Mouse (Mus musculus): ENCODE results near the gene Msrb3. TPM values are rescaled to one million over a fixed set of nuclear protein-coding genes. Genes with fewer than 3 reads are reported as not detected.

Msrb3 gene
- polyA plus RNA-seq, 1 experiment from 2014 or later, result 13.6 TPM

- WGBS, result 94% methylated on average over 8 of the region's 8 CpGs
- Histone ChIP-seq H3K4me3 (ENCODE audit: low read depth, low read length) (no peak overlapping the region), H3K9me3 (ENCODE audit: control insufficient read depth, low read length) (no peaks in the 10 kb centered on the region), H3K9ac (ENCODE audit: low read depth, low read length) (no peak overlapping the region), H3K4me1 (ENCODE audit: control insufficient read depth, insufficient read depth, low read length) (no peaks in the 10 kb centered on the region), H3K27ac (replicated peaks; ENCODE audit: low read depth, low read length) (no peak overlapping the region), H3K27me3 (replicated peaks; ENCODE audit: control insufficient read depth, insufficient read depth, low read length) (no peaks in the 10 kb centered on the region), H3K4me2 (ENCODE audit: low read depth, low read length) (no peak overlapping the region), H3K36me3 (ENCODE audit: control insufficient read depth, insufficient read depth, low read length) (peaks cover 54% of the 10 kb centered on the region)
- DNase-seq (ENCODE audit: low spot score) (no peak), ATAC-seq (ENCODE audit: low read depth) (no peak)
Observed at GRCm38 (mm10) chr10:120926156-120926555, 27.3 kb upstream of the Msrb3 start.

- H3K27me3 ChIP-seq (replicated peaks; ENCODE audit: control insufficient read depth, insufficient read depth, low read length), result no peaks in the 10 kb centered on the region
- H3K4me3 ChIP-seq (ENCODE audit: low read depth, low read length), result no peak overlapping the region
- ATAC-seq (ENCODE audit: low read depth) (no peak), DNase-seq (ENCODE audit: low spot score) (no peak)
- H3K4me1 ChIP-seq (ENCODE audit: control insufficient read depth, insufficient read depth, low read length), result no peaks in the 10 kb centered on the region
- H3K4me2 ChIP-seq (ENCODE audit: low read depth, low read length), result no peak overlapping the region
- no peak overlapping the region for H3K9ac ChIP-seq (ENCODE audit: low read depth, low read length)
- peaks cover 23% of the 10 kb centered on the region for H3K36me3 ChIP-seq (ENCODE audit: control insufficient read depth, insufficient read depth, low read length)
- 74% methylated on average over 2 of the region's 2 CpGs for WGBS
- H3K27ac ChIP-seq (replicated peaks; ENCODE audit: low read depth, low read length), result no peak overlapping the region
- H3K9me3 ChIP-seq (ENCODE audit: control insufficient read depth, low read length), result no peaks in the 10 kb centered on the region
Observed at GRCm38 (mm10) chr10:120921501-120921900, 22.6 kb upstream of the Msrb3 start.

GRCm38 (mm10) chr10:120920604-120921003 is 21.7 kb upstream of the Msrb3 start:
- Histone ChIP-seq H3K4me2 (ENCODE audit: low read depth, low read length) (no peak overlapping the region), H3K27me3 (replicated peaks; ENCODE audit: control insufficient read depth, insufficient read depth, low read length) (no peaks in the 10 kb centered on the region), H3K9ac (ENCODE audit: low read depth, low read length) (no peak overlapping the region), H3K4me3 (ENCODE audit: low read depth, low read length) (no peak overlapping the region), H3K4me1 (ENCODE audit: control insufficient read depth, insufficient read depth, low read length) (no peaks in the 10 kb centered on the region), H3K36me3 (ENCODE audit: control insufficient read depth, insufficient read depth, low read length) (peaks cover 15% of the 10 kb centered on the region), H3K9me3 (ENCODE audit: control insufficient read depth, low read length) (no peaks in the 10 kb centered on the region), H3K27ac (replicated peaks; ENCODE audit: low read depth, low read length) (no peak overlapping the region)
- 67% methylated on average over 11 of the region's 11 CpGs for WGBS
- ATAC-seq (ENCODE audit: low read depth) (no peak), DNase-seq (ENCODE audit: low spot score) (no peak)

GRCm38 (mm10) chr10:120916250-120916649 is 17.3 kb upstream of the Msrb3 start:
- ATAC-seq (ENCODE audit: low read depth), result no peak
- WGBS, result 84% methylated on average over 5 of the region's 5 CpGs

GRCm38 (mm10) chr10:120914948-120915631 is 16.2 kb upstream of the Msrb3 start:
- Histone ChIP-seq H3K4me1 (ENCODE audit: control insufficient read depth, insufficient read depth, low read length) (0 out of 2 replicates have a peak, but pooled peaks cover 5% of the 10 kb centered on the region), H3K27ac (replicated peaks; ENCODE audit: low read depth, low read length) (peak overlapping the region; percentile 40; the same call in 1 of the 2 replicates), H3K27me3 (replicated peaks; ENCODE audit: control insufficient read depth, insufficient read depth, low read length) (no peaks in the 10 kb centered on the region), H3K4me3 (ENCODE audit: low read depth, low read length) (no peak overlapping the region), H3K9me3 (ENCODE audit: control insufficient read depth, low read length) (no peaks in the 10 kb centered on the region), H3K36me3 (ENCODE audit: control insufficient read depth, insufficient read depth, low read length) (no peaks in the 10 kb centered on the region), H3K4me2 (ENCODE audit: low read depth, low read length) (no peak overlapping the region), H3K9ac (ENCODE audit: low read depth, low read length) (no peak overlapping the region)
- WGBS, result 59% methylated on average over 15 of the region's 15 CpGs
- peak; percentile 87 for DNase-seq (ENCODE audit: low spot score)
- peak; percentile 80 for ATAC-seq (ENCODE audit: low read depth)

More at GRCm38 (mm10) chr10:120916250-120916649, 17.3 kb upstream of the Msrb3 start:
- no peak overlapping the region for H3K4me2 ChIP-seq (ENCODE audit: low read depth, low read length)
- H3K4me3 ChIP-seq (ENCODE audit: low read depth, low read length), result no peak overlapping the region
- H3K27me3 ChIP-seq (replicated peaks; ENCODE audit: control insufficient read depth, insufficient read depth, low read length), result no peaks in the 10 kb centered on the region
- no peaks in the 10 kb centered on the region for H3K9me3 ChIP-seq (ENCODE audit: control insufficient read depth, low read length)
- 0 out of 2 replicates have a peak, but pooled peaks cover 5% of the 10 kb centered on the region for H3K4me1 ChIP-seq (ENCODE audit: control insufficient read depth, insufficient read depth, low read length)
- H3K27ac ChIP-seq (replicated peaks; ENCODE audit: low read depth, low read length), result no peak overlapping the region
- DNase-seq (ENCODE audit: low spot score), result no peak
- H3K36me3 ChIP-seq (ENCODE audit: control insufficient read depth, insufficient read depth, low read length), result no peaks in the 10 kb centered on the region
- H3K9ac ChIP-seq (ENCODE audit: low read depth, low read length), result no peak overlapping the region

GRCm38 (mm10) chr10:120914286-120914685 is 15.4 kb upstream of the Msrb3 start:
- H3K4me3 ChIP-seq (ENCODE audit: low read depth, low read length), result no peak overlapping the region
- no peak overlapping the region for H3K9ac ChIP-seq (ENCODE audit: low read depth, low read length)
- H3K9me3 ChIP-seq (ENCODE audit: control insufficient read depth, low read length), result no peaks in the 10 kb centered on the region
- WGBS, result 57% methylated on average over 7 of the region's 7 CpGs
- 0 out of 2 replicates have a peak, but pooled peaks cover 5% of the 10 kb centered on the region for H3K4me1 ChIP-seq (ENCODE audit: control insufficient read depth, insufficient read depth, low read length)
- H3K27me3 ChIP-seq (replicated peaks; ENCODE audit: control insufficient read depth, insufficient read depth, low read length), result no peaks in the 10 kb centered on the region
- H3K36me3 ChIP-seq (ENCODE audit: control insufficient read depth, insufficient read depth, low read length), result no peaks in the 10 kb centered on the region
- no peak overlapping the region; the same call in 1 of the 2 replicates for H3K27ac ChIP-seq (replicated peaks; ENCODE audit: low read depth, low read length)
- peak; percentile 13; the same call in 1 of the 2 replicates for ATAC-seq (ENCODE audit: low read depth)
- no peak overlapping the region for H3K4me2 ChIP-seq (ENCODE audit: low read depth, low read length)
- DNase-seq (ENCODE audit: low spot score), result no peak

- Histone ChIP-seq H3K9ac (ENCODE audit: low read depth, low read length) (no peak overlapping the region), H3K4me2 (ENCODE audit: low read depth, low read length) (no peak overlapping the region), H3K27ac (replicated peaks; ENCODE audit: low read depth, low read length) (no peak overlapping the region), H3K27me3 (replicated peaks; ENCODE audit: control insufficient read depth, insufficient read depth, low read length) (no peaks in the 10 kb centered on the region), H3K36me3 (ENCODE audit: control insufficient read depth, insufficient read depth, low read length) (no peaks in the 10 kb centered on the region), H3K4me3 (ENCODE audit: low read depth, low read length) (no peak overlapping the region), H3K4me1 (ENCODE audit: control insufficient read depth, insufficient read depth, low read length) (0 out of 2 replicates have a peak, but pooled peaks cover 5% of the 10 kb centered on the region), H3K9me3 (ENCODE audit: control insufficient read depth, low read length) (no peaks in the 10 kb centered on the region)
- no peak for DNase-seq (ENCODE audit: low spot score)
- 65% methylated on average over 7 of the region's 7 CpGs for WGBS
- no peak for ATAC-seq (ENCODE audit: low read depth)
Observed at GRCm38 (mm10) chr10:120913796-120914195, 14.9 kb upstream of the Msrb3 start.

GRCm38 (mm10) chr10:120911971-120912370 is 13.1 kb upstream of the Msrb3 start:
- no peak for DNase-seq (ENCODE audit: low spot score)
- 77% methylated on average over 4 of the region's 4 CpGs for WGBS
- Histone ChIP-seq H3K27me3 (replicated peaks; ENCODE audit: control insufficient read depth, insufficient read depth, low read length) (no peaks in the 10 kb centered on the region), H3K27ac (replicated peaks; ENCODE audit: low read depth, low read length) (no peak overlapping the region), H3K4me3 (ENCODE audit: low read depth, low read length) (no peak overlapping the region), H3K9me3 (ENCODE audit: control insufficient read depth, low read length) (no peaks in the 10 kb centered on the region), H3K4me1 (ENCODE audit: control insufficient read depth, insufficient read depth, low read length) (0 out of 2 replicates have a peak, but pooled peaks cover 5% of the 10 kb centered on the region), H3K4me2 (ENCODE audit: low read depth, low read length) (no peak overlapping the region), H3K36me3 (ENCODE audit: control insufficient read depth, insufficient read depth, low read length) (no peaks in the 10 kb centered on the region), H3K9ac (ENCODE audit: low read depth, low read length) (no peak overlapping the region)
- ATAC-seq (ENCODE audit: low read depth), result no peak
